Mouse (Mus musculus) erythroblast, embryonic 14.5 days (primary cell): ENCODE results near the gene Mllt10.

ENCODE experiments used
- GATA1 ChIP-seq: IDR thresholded peaks from 2 replicates; pipeline ENCODE4 v1.6.1; 2012; ENCODE audit warnings: low read length, inconsistent platforms, mixed read lengths
- TAL1 ChIP-seq: IDR thresholded peaks from 3 replicates; pipeline ENCODE4 v1.6.1; 2012; ENCODE audit warnings: low read length, inconsistent platforms, mixed read lengths

GRCm38 (mm10) chr2:18176235-18176634 is 121.2 kb downstream of the Mllt10 start:
- no peak for TF ChIP-seq TAL1
- no peak for TF ChIP-seq GATA1
